Mouse (Mus musculus) frontal cortex, postnatal 25 days (tissue): ENCODE measurements at regions not wholly inside any gene's neighbourhood (a gene's known extent, or its start where the extent isn't known, plus 50 kb on each side); places are given as distances from the start of the nearest gene placed in this dataset.

Source experiments
- DNase-seq, 2 experiments: peaks; one replicate each; pipeline ENCODE4 v3.0.0; 2022; ENCODE audit warnings: low spot score in 2 of 2

DNA sequence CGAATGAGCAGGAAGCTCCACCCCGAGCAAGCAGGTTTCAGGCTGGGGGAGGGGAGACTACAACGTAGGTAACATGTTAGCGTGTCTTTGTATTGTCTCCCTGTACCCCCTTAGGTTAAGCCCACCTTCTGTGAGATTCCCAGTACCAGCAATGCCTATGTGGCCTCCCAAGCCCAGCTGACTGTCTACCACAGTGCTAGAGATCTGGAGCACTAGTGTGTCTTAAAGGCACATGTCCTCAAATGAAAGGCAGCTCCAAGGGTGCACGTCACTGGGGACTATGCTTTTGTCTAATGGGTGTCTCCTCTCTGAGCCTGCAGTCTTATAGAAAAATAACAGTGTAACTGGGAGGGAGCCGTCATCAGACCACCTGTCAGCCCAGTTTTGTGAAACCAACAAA is 65.9 kb upstream of the Ttc29 start:
- DNase-seq, result no peak

DNA sequence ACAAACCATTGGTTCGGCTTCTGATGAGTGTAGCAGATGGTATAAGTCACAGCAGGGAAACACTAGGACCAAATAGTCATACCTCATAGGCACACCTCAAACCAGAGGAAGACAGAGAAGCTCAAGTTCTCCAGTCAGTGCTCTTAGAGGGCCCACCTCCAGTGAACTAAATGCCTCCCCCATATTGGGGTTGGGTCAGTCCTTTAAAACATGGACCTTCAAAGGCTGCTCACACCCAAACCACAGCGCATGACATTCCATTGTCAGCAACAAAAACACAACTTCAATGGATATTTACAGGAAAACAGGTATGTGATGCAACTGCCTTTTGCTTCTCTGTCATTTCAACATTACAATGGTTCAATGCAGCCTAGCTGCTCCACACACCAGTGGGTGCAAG is 65.1 kb upstream of the Ttc29 start:
- DNase-seq, result no peak

DNA sequence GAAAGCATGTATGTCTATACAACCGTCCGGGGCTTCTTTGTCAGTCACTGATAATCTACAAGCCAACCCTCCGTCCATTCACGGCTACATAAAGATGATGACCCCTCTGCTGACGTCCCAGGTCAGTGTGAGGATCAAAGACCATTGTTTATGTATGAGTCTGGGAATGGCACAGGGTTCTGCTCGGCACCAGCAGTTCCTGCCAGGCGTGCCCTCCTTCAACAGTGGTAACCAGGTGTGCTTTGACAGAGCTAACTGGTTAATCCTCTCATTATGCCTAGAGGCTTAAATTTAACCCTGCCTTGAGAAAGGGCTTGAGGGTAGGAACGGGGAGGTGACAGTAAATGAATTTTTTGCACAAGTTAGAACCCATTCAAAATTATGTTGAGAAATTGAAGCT is 58.2 kb upstream of the Ttc29 start:
- no peak for DNase-seq

DNA sequence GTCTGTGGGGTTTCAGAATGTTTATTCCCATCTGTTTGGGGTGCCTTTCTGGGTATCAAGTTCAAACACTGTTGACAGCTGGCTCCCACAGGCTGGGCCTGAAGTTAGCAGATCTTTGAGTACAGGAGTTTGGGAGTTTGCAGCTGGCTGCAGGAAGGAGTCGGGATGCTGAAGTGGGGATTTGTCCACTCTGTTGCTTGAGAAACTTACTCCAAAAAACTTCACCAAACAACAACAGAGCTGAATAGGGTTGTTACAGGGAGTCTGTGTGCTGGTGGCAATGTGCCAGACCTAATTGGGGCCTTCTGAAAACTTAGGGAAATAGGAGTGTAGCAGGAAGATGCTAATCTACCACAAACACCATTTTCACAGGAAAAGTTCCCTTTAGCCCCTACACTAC is 51.1 kb upstream of the Ttc29 start:
- no peak for DNase-seq

DNA sequence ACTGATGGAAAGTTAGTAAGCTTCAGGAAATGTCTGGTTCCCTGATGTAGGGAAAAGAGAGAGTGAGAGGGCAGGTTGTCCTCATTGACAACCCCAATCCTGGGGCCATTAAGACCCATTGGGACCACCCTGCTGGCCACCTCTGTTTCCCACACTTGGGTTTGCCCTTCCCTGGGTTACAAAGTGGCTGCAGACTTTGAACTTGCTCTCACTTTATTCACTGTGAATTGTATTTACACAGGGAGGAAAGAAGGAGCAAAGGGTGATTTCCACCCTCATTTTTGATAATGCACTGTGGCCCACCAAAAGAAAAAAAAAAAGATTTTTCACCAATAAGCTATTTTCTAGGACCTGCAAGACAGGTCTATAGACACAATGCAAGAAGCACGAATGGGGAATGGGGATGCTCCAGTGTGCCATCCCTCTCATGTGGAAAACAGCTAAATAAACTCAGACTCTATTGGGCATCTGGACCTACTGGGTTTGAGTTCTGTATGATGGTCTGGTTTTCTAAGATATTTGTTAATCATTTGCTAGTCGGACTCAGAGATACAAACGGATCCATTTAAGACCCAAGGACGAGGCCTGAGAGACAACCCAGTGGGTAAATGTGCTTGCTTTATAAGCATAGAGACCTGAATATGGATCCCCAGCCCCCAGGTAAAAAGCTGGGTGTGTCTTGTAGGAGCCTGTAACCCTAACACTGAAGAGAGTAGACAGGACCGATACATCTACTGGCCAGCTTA is 50.2 kb upstream of the Ttc29 start:
- no peak for DNase-seq
